Mouse (Mus musculus): ENCODE results near the gene Ptpra.
"Not testable (repeated sequence)": the region's sequence is repeated elsewhere in the genome, so short reads cannot be mapped to it uniquely, and the experiment has no call there.

The Ptpra gene

GRCm38 (mm10) chr2:130488600-130488999, 38.5 kb downstream of the Ptpra start:
- DNase-seq (ENCODE audit: low read depth, low spot score), result no peak

GRCm38 (mm10) chr2:130491162-130491561, 41.1 kb downstream of the Ptpra start:
- no peak for DNase-seq (ENCODE audit: low read depth, low spot score)

- peak; percentile 54 for DNase-seq (ENCODE audit: low read depth, low spot score)
These were observed 41.5 kb downstream of the Ptpra start for GRCm38 (mm10) chr2:130491587-130491986.

GRCm38 (mm10) chr2:130495114-130495513, 45.0 kb downstream of the Ptpra start:
- DNase-seq (ENCODE audit: low read depth, low spot score), result not testable (repeated sequence)

- peak; percentile 39 for DNase-seq (ENCODE audit: low read depth, low spot score)
These were observed 46.0 kb downstream of the Ptpra start for GRCm38 (mm10) chr2:130496037-130496436.

GRCm38 (mm10) chr2:130496931-130497330, 46.9 kb downstream of the Ptpra start:
- DNase-seq (ENCODE audit: low read depth, low spot score), result no peak

GRCm38 (mm10) chr2:130499546-130499945, 49.5 kb downstream of the Ptpra start:
- no peak for DNase-seq (ENCODE audit: low read depth, low spot score)

- no peak for DNase-seq (ENCODE audit: low read depth, low spot score)
These were observed 51.5 kb downstream of the Ptpra start for GRCm38 (mm10) chr2:130501556-130501955.

- DNase-seq (ENCODE audit: low read depth, low spot score), result not testable (repeated sequence)
These were observed 61.5 kb downstream of the Ptpra start for GRCm38 (mm10) chr2:130511616-130512015.

- no peak for DNase-seq (ENCODE audit: low read depth, low spot score)
These were observed 63.8 kb downstream of the Ptpra start for GRCm38 (mm10) chr2:130513907-130514306.

- no peak for DNase-seq (ENCODE audit: low read depth, low spot score)
These were observed 65.7 kb downstream of the Ptpra start for GRCm38 (mm10) chr2:130515791-130516190.

GRCm38 (mm10) chr2:130521927-130522326, 71.8 kb downstream of the Ptpra start:
- no peak for DNase-seq (ENCODE audit: low read depth, low spot score)

- DNase-seq (ENCODE audit: low read depth, low spot score), result not testable (repeated sequence)
These were observed 75.4 kb downstream of the Ptpra start for GRCm38 (mm10) chr2:130525480-130525879.

- no peak for DNase-seq (ENCODE audit: low read depth, low spot score)
These were observed 78.4 kb downstream of the Ptpra start for GRCm38 (mm10) chr2:130528457-130528856.

GRCm38 (mm10) chr2:130529290-130529689, 79.2 kb downstream of the Ptpra start:
- no peak for DNase-seq (ENCODE audit: low read depth, low spot score)

GRCm38 (mm10) chr2:130529925-130530324, 79.8 kb downstream of the Ptpra start:
- DNase-seq (ENCODE audit: low read depth, low spot score), result no peak

- no peak for DNase-seq (ENCODE audit: low read depth, low spot score)
These were observed 82.1 kb downstream of the Ptpra start for GRCm38 (mm10) chr2:130532201-130532600.

GRCm38 (mm10) chr2:130535017-130535416, 84.9 kb downstream of the Ptpra start:
- no peak for DNase-seq (ENCODE audit: low read depth, low spot score)

- no peak for DNase-seq (ENCODE audit: low read depth, low spot score)
These were observed 86.8 kb downstream of the Ptpra start for GRCm38 (mm10) chr2:130536890-130537289.

GRCm38 (mm10) chr2:130538876-130539546, 88.9 kb downstream of the Ptpra start:
- DNase-seq (ENCODE audit: low read depth, low spot score), result no peak

- DNase-seq (ENCODE audit: low read depth, low spot score), result no peak
These were observed 90.2 kb downstream of the Ptpra start for GRCm38 (mm10) chr2:130540266-130540665.

- DNase-seq (ENCODE audit: low read depth, low spot score), result no peak
These were observed 96.9 kb downstream of the Ptpra start for GRCm38 (mm10) chr2:130546957-130547356.

- DNase-seq (ENCODE audit: low read depth, low spot score), result no peak
These were observed 104.8 kb downstream of the Ptpra start for GRCm38 (mm10) chr2:130554841-130555240.

- DNase-seq (ENCODE audit: low read depth, low spot score), result no peak
These were observed 106.2 kb downstream of the Ptpra start for GRCm38 (mm10) chr2:130556292-130556691.
